Mouse (Mus musculus) olfactory bulb, adult 2 months (tissue): Measurements from ENCODE around the gene Gm13102. TPM values are rescaled to one million over a fixed set of nuclear protein-coding genes. Genes with fewer than 3 reads are reported as not detected.
"Not testable (repeated sequence)": the region's sequence is repeated elsewhere in the genome, so short reads cannot be mapped to it uniquely, and the experiment has no call there.

Experiments
- H3K27ac ChIP-seq: fragments of 200-500 bp; 2 replicates; pipeline ENCODE4 v1.5.1; 2012; ENCODE audit warnings: low read depth, low read length; ENCODE audit not compliant: insufficient read depth
- H3K4me1 ChIP-seq: fragments of 200-500 bp; 2 replicates; pipeline ENCODE4 v1.6.1; 2012; ENCODE audit warnings: low read length; ENCODE audit not compliant: control insufficient read depth, insufficient read depth
- H3K4me3 ChIP-seq: fragments of 200-500 bp; 2 replicates; pipeline ENCODE4 v1.5.1; 2012; ENCODE audit warnings: mild to moderate bottlenecking, low read depth, low read length, moderate library complexity; ENCODE audit not compliant: insufficient read depth
- WGBS: fragments of 180-500 bp; shearing (Covaris S2); methylation state at CpG from one replicate; pipeline ENCODE4 v1.1.7; 2018; 5-methylcytosine and 5-hydroxymethylcytosine counted together
- polyA plus RNA-seq: library from polyadenylated mRNA; stranded (reverse); fragments of >200 nt; gene quantifications from 2 replicates; pipeline ENCODE4 v1.2.4, GENCODE M21; 2012; ENCODE audit warnings: low replicate concordance; ENCODE audit not compliant: missing spikeins, insufficient read depth, insufficient read length

Gene Gm13102
- polyA plus RNA-seq = not detected in 2 replicates

GRCm38 (mm10) chr4:144106174-144106573, at the start of gene Gm13102:
Gene Gm13102, plus strand, starts transcription at chr4:144106474.
- H3K27ac ChIP-seq, H3K4me1 ChIP-seq, H3K4me3 ChIP-seq: not testable (repeated sequence)
- 83% methylated on average over 1 of the region's 2 CpGs for WGBS

- not testable (repeated sequence) for H3K4me1 ChIP-seq, H3K4me3 ChIP-seq, H3K27ac ChIP-seq
- 88% methylated on average over 3 of the region's 3 CpGs for WGBS
Measured at GRCm38 (mm10) chr4:144058826-144059225, 47.4 kb upstream of the Gm13102 start, which contains the start of gene Pramel4. Gene Pramel4, plus strand, starts transcription at chr4:144059126.

Other genes with a start within 250 kb of the Gm13102 start
- gene Pramef6, start 206.1 kb upstream of the Gm13102 start, polyA plus RNA-seq = not detected in 2 replicates
- not detected in 2 replicates for gene Pramef25, start 155.5 kb upstream of the Gm13102 start, polyA plus RNA-seq
- gene Gm13101, start 139.5 kb upstream of the Gm13102 start, polyA plus RNA-seq = not detected in 2 replicates
- gene Pramef17, start 112.1 kb upstream of the Gm13102 start, polyA plus RNA-seq = not detected in 2 replicates
- gene Pramel4, start 47.3 kb upstream of the Gm13102 start, polyA plus RNA-seq = not detected in 2 replicates
- gene Oog3, start 56.2 kb downstream of the Gm13102 start, polyA plus RNA-seq = not detected in 2 replicates
- gene Oog2, start 84.2 kb downstream of the Gm13102 start, polyA plus RNA-seq = not detected in 2 replicates
- not detected in 2 replicates for gene C87977, start 106.8 kb downstream of the Gm13102 start, polyA plus RNA-seq
- gene Pramel5, start 174.0 kb downstream of the Gm13102 start, polyA plus RNA-seq = not detected in 2 replicates
- gene Gm13128, start 223.8 kb downstream of the Gm13102 start, polyA plus RNA-seq = not detected in 2 replicates